Mouse (Mus musculus) liver, postnatal 0 days (tissue): ENCODE data around the gene Rtn4r. TPM values are rescaled to one million over a fixed set of nuclear protein-coding genes. Genes with fewer than 3 reads are reported as not detected.

Experiments
- ATAC-seq: fragments of 200-750 bp; cut with Nextera tagmentation; 2 replicates; pipeline ENCODE4 v1.8.0; 2017; ENCODE audit warnings: mild to moderate bottlenecking, moderate library complexity
- DNase-seq: peaks from one replicate; pipeline ENCODE4 v3.0.0-alpha.2; 2016
- H3K27ac ChIP-seq: fragments of 300-500 bp; sonication (generic); 2 replicates; pipeline ENCODE4 v1.5.1; 2014; ENCODE audit warnings: antibody characterized with exemption, moderate library complexity, mild to moderate bottlenecking, low read depth
- H3K27me3 ChIP-seq: fragments of 300-500 bp; sonication (generic); 2 replicates; pipeline ENCODE4 v1.6.1; 2014; ENCODE audit warnings: low read length, control low read depth, mixed read lengths; ENCODE audit not compliant: insufficient read depth
- H3K36me3 ChIP-seq: fragments of 300-500 bp; sonication (generic); replicated peaks from 2 replicates; pipeline ENCODE4 v1.6.1; 2014; ENCODE audit warnings: mild to moderate bottlenecking, control low read depth, low read length, moderate library complexity, mixed read lengths; ENCODE audit not compliant: insufficient read depth
- H3K4me1 ChIP-seq: fragments of 300-500 bp; sonication (generic); 2 replicates; pipeline ENCODE4 v1.6.1; 2014; ENCODE audit warnings: antibody characterized with exemption, mild to moderate bottlenecking, control low read depth; ENCODE audit not compliant: insufficient read depth
- H3K4me2 ChIP-seq: fragments of 300-500 bp; sonication (generic); 2 replicates; pipeline ENCODE4 v1.6.1; 2014; ENCODE audit warnings: low read depth, mild to moderate bottlenecking, low read length, moderate library complexity, mixed read lengths
- H3K4me3 ChIP-seq: fragments of 300-500 bp; sonication (generic); 2 replicates; pipeline ENCODE4 v1.5.1; 2014; ENCODE audit warnings: low read depth, low read length
- H3K9ac ChIP-seq: fragments of 300-500 bp; sonication (generic); replicated peaks from 2 replicates; pipeline ENCODE4 v1.6.1; 2014; ENCODE audit warnings: mild to moderate bottlenecking, moderate library complexity
- H3K9me3 ChIP-seq: fragments of 300-500 bp; sonication (generic); 2 replicates; pipeline ENCODE4 v1.6.1; 2016; ENCODE audit warnings: mild to moderate bottlenecking, control low read depth, low read length, mixed read lengths
- CTCF ChIP-seq: sonication (generic); IDR thresholded peaks from 2 replicates; pipeline ENCODE4 v1.5.1; 2016; ENCODE audit warnings: antibody characterized with exemption, low read depth
- EP300 ChIP-seq: IDR thresholded peaks from 2 replicates; pipeline ENCODE4 v1.6.1; 2016; ENCODE audit warnings: antibody characterized with exemption, low read depth, mild to moderate bottlenecking
- WGBS: fragments of 180-500 bp; shearing (Covaris S2); extraction: QIAGEN DNeasy Blood & Tissue Kit; methylation state at CpG from one replicate; pipeline ENCODE4 v1.1.7; 2014; ENCODE audit not compliant: insufficient replicate concordance; 5-methylcytosine and 5-hydroxymethylcytosine counted together
- microRNA-seq: library from miRNA; unstranded; fragments of <30 nt; microRNA quantifications from one replicate; pipeline ENCODE4, GENCODE M21; 2016
- polyA plus RNA-seq: library from polyadenylated mRNA; unstranded; fragments of >200 nt; fragmentation: Nextera tagmentation; extraction: Ambion mirVana; gene quantifications from 2 replicates; pipeline ENCODE4 v1.2.1, GENCODE M21; 2015

Gene Rtn4r
- polyA plus RNA-seq, 1 experiment from 2014 or later = 0.15 TPM

DNA sequence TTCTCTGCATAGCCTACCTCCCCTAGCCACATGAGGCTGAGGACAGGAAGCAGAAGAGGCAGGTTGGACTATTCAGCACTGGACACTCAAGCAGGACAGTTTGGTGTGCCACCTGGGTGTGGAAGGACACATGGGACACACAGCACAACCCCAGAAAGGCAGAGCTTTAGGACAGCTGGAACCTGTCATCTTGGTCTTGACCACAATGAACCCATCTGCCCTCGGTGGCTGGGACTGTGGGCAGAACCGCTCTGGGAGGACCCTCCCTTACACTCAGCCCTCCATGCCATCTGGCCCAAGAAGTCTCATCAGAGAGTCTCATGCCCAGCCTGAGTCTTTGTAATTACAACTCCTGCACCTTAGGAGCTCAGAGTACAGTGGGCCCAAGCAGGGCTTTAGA, 72.6 kb downstream of the Rtn4r start:
- no peak for ATAC-seq
- 52% methylated on average over 2 of the region's 2 CpGs for WGBS
- no peak overlapping the region for H3K9ac ChIP-seq

DNA sequence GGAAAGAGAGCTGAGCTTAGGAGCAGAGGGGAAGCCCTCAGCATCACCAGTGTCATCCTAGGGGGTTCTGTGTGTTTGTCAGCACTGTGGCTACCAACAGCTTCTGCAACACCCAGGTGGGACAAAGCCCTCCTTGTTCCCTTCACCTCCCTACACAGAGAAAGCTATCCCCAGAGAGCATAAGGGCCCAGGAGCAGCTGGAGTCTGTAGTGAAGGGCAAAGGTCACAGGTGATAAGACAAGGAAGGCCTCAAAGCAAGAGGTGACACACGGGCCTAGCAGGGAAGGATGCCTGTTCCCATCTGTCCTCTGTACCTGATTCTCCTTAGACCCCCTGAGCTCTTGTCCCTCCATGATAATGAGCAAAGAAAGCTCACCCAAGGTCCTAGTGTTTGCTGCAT, 74.2 kb downstream of the Rtn4r start:
- Histone ChIP-seq H3K27ac (no peak overlapping the region), H3K9me3 (no peaks in the 10 kb centered on the region), H3K4me3 (no peak overlapping the region), H3K4me2 (no peak overlapping the region), H3K36me3 (no peaks in the 10 kb centered on the region), H3K4me1 (no peaks in the 10 kb centered on the region), H3K9ac (no peak overlapping the region), H3K27me3 (no peaks in the 10 kb centered on the region)
- 62% methylated on average over 1 of the region's 1 CpGs for WGBS
- ATAC-seq = no peak
- TF ChIP-seq CTCF (no peak), EP300 (no peak)
- DNase-seq = no peak

More for the DNA sequence above, 72.6 kb downstream of the Rtn4r start:
- Histone ChIP-seq H3K27ac (no peak overlapping the region), H3K4me3 (no peak overlapping the region), H3K4me1 (no peaks in the 10 kb centered on the region), H3K36me3 (no peaks in the 10 kb centered on the region), H3K4me2 (no peak overlapping the region), H3K27me3 (no peaks in the 10 kb centered on the region), H3K9me3 (no peaks in the 10 kb centered on the region)
- TF ChIP-seq CTCF = no peak
- no peak for TF ChIP-seq EP300
- DNase-seq = no peak

Small RNAs within 50 kb of the gene (microRNA-seq; reads per million reads assigned to microRNA genes)
- not detected for gene Mir6366

Other genes starting within 250 kb of the Rtn4r start
- gene Gm20518, start 236.0 kb upstream of the Rtn4r start, polyA plus RNA-seq = not detected in 2 replicates
- gene Tssk1, start 233.4 kb upstream of the Rtn4r start, polyA plus RNA-seq = 0.04 and 0.08 TPM in 2 replicates
- gene Dgcr2, start 229.1 kb upstream of the Rtn4r start, polyA plus RNA-seq = 17.9 and 18.0 TPM in 2 replicates
- not detected in 2 replicates for gene Tssk2, start 229.0 kb upstream of the Rtn4r start, polyA plus RNA-seq
- gene Ess2, start 216.3 kb upstream of the Rtn4r start, polyA plus RNA-seq = 5.6 and 6.6 TPM in 2 replicates
- not detected in 2 replicates for gene Gsc2, start 212.6 kb upstream of the Rtn4r start, polyA plus RNA-seq
- gene Slc25a1, start 199.4 kb upstream of the Rtn4r start, polyA plus RNA-seq = 77.7 and 78.3 TPM in 2 replicates
- gene Vpreb2, start 147.2 kb upstream of the Rtn4r start, polyA plus RNA-seq = 2.6 TPM in 2 replicates
- 23.2 and 24.4 TPM in 2 replicates for gene Dgcr6, start 74.8 kb upstream of the Rtn4r start, polyA plus RNA-seq
- 2.9 and 3.0 TPM in 2 replicates for gene Prodh, start 37.4 kb upstream of the Rtn4r start, polyA plus RNA-seq
- gene Ccdc188, start 90.2 kb downstream of the Rtn4r start, polyA plus RNA-seq = not detected in 2 replicates
- 1.3 and 1.6 TPM in 2 replicates for gene Zdhhc8, start 107.5 kb downstream of the Rtn4r start, polyA plus RNA-seq
- 22.9 and 23.3 TPM in 2 replicates for gene Trmt2a, start 121.0 kb downstream of the Rtn4r start, polyA plus RNA-seq
- 156 and 160 TPM in 2 replicates for gene Ranbp1, start 121.1 kb downstream of the Rtn4r start, polyA plus RNA-seq
- gene Gm49776, start 130.7 kb downstream of the Rtn4r start, polyA plus RNA-seq = 1.1 TPM in 1 of 2 replicates, not detected in the other
- 5.4 and 9.2 TPM in 2 replicates for gene Dgcr8, start 161.6 kb downstream of the Rtn4r start, polyA plus RNA-seq
- gene Tango2, start 220.5 kb downstream of the Rtn4r start, polyA plus RNA-seq = 54.1 and 61.1 TPM in 2 replicates
- 7.0 and 9.7 TPM in 2 replicates for gene Arvcf, start 220.5 kb downstream of the Rtn4r start, polyA plus RNA-seq